Mouse (Mus musculus) heart, postnatal 0 days (tissue): ENCODE measurements at regions not wholly inside any gene's neighbourhood (a gene's known extent, or its start where the extent isn't known, plus 50 kb on each side); places are given as distances from the start of the nearest gene placed in this dataset.

Source experiments
- ATAC-seq: fragments of 200-750 bp; cut with Nextera tagmentation; 2 replicates; pipeline ENCODE4 v1.8.0; 2017; ENCODE audit warnings: low read depth, moderate number of reproducible peaks, moderate library complexity; ENCODE audit not compliant: insufficient read depth
- DNase-seq: peaks from one replicate; pipeline ENCODE4 v3.0.0-alpha.2; 2016; ENCODE audit warnings: low spot score
- H3K27ac ChIP-seq: fragments of 300-500 bp; sonication (generic); 2 replicates; pipeline ENCODE4 v1.5.1; 2014; ENCODE audit warnings: low read depth, mild to moderate bottlenecking
- H3K27me3 ChIP-seq: fragments of 300-500 bp; sonication (generic); 2 replicates; pipeline ENCODE4 v1.6.1; 2014; ENCODE audit warnings: low read length, mixed read lengths; ENCODE audit not compliant: control insufficient read depth, insufficient read depth
- H3K36me3 ChIP-seq: fragments of 300-500 bp; sonication (generic); replicated peaks from 2 replicates; pipeline ENCODE4 v1.6.1; 2014; ENCODE audit warnings: low read length, mixed read lengths; ENCODE audit not compliant: control insufficient read depth, insufficient read depth
- H3K4me1 ChIP-seq: fragments of 300-500 bp; sonication (generic); 2 replicates; pipeline ENCODE4 v1.6.1; 2014; ENCODE audit warnings: antibody characterized with exemption; ENCODE audit not compliant: control insufficient read depth, insufficient read depth
- H3K4me2 ChIP-seq: fragments of 300-500 bp; sonication (generic); 2 replicates; pipeline ENCODE4 v1.6.1; 2014; ENCODE audit warnings: low read depth, mild to moderate bottlenecking, low read length, moderate library complexity
- H3K4me3 ChIP-seq: fragments of 300-500 bp; sonication (generic); 2 replicates; pipeline ENCODE4 v1.5.1; 2014; ENCODE audit warnings: low read depth, low read length
- H3K9ac ChIP-seq: fragments of 300-500 bp; sonication (generic); replicated peaks from 2 replicates; pipeline ENCODE4 v1.6.1; 2014; ENCODE audit warnings: low read depth, low read length, mixed read lengths
- H3K9me3 ChIP-seq: fragments of 300-500 bp; sonication (generic); replicated peaks from 2 replicates; pipeline ENCODE4 v1.6.1; 2016; ENCODE audit warnings: low read length; ENCODE audit not compliant: control insufficient read depth
- CTCF ChIP-seq: IDR thresholded peaks from 2 replicates; pipeline ENCODE4 v1.5.1; 2016; ENCODE audit warnings: antibody characterized with exemption, control low read depth, low read depth
- EP300 ChIP-seq: IDR thresholded peaks from 2 replicates; pipeline ENCODE4 v1.6.1; 2016; ENCODE audit warnings: antibody characterized with exemption, low read depth
- WGBS: fragments of 180-500 bp; shearing (Covaris S2); extraction: QIAGEN DNeasy Blood & Tissue Kit; methylation state at CpG from one replicate; pipeline ENCODE4 v1.1.7; 2014; 5-methylcytosine and 5-hydroxymethylcytosine counted together

GRCm38 (mm10) chr9:27739287-27739686 lies 51.3 kb upstream of the Opcml start:
- H3K9ac ChIP-seq: no peak overlapping the region
- H3K27me3 ChIP-seq: peaks cover 3% of the 10 kb centered on the region; the same call in 1 of the 2 replicates
- H3K36me3 ChIP-seq: no peaks in the 10 kb centered on the region
- peak; percentile 73 for TF ChIP-seq CTCF
- TF ChIP-seq EP300: no peak
- no peak overlapping the region for H3K27ac ChIP-seq
- H3K4me1 ChIP-seq: no peaks in the 10 kb centered on the region
- ATAC-seq: no peak
- WGBS: 24% methylated on average over 3 of the region's 3 CpGs
- peak; percentile 20 for DNase-seq
- no peaks in the 10 kb centered on the region for H3K9me3 ChIP-seq
- no peak overlapping the region for H3K4me2 ChIP-seq
- no peak overlapping the region for H3K4me3 ChIP-seq
